Mouse (Mus musculus): ENCODE results near the gene Stat6.

Stat6 gene

DNA sequence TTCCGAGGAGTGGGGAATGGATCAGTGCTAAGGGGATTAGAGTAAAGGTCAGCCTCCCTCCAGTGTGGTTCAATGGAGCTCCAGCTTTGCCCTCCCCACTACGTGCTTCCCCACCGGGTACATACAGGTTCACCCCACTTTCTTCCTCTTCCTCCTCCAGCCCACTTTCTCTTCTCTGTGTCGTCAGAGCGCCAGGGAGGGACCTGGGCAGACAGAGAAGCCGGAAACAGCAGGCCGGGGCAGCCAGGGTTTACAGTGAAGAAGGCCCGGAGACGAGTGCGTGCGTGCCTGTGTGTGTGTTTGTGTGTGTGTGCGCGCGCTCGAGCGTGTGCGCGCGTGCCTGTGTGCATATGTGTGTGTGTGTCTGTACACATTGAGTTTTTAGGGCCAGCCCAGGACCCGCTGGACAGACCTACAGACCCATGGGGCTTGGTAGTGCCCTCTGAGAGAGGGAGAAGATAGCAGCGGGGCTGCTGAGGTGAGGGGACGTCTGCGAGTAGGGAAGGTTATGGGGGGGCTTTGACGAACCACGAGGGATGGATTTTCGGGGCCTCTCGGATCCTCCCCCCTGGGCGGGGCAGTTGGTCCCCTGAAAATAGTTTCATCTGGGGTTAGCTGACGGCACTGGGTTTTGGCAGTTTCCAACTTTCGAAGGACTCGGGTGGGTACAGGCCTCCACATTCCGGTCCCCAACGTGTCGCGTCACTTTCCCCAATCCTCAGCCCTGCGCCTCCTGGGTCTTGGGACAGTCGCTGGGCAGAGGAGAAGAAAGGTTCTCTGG is at the start of gene Stat6:
Gene Stat6 (plus strand): TSS at position 215 of the 781 bp plus-strand sequence.
- peak; percentile 65 for DNase-seq (ENCODE audit: low spot score)

DNA sequence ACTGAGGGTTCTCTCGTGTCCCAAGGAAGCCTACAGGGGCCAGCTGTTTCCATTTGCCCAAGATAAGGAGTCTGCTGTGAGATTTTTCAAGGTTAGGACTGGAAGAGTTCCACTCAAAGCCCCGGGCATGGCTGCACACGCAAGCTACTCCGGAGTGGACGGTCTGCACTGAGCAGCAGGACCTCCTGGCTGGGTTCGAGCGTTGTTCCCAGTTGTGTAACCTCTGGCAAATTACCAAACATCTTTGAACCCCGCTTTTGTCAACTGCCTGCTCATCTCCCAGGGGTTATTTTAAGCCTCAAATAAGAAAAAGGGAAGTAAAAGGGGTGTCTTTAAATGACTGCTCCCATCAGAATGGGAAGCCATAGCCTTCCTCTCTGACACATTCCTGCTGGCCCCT is 48.4 kb upstream of the Stat6 start:
- peak; percentile 53 for DNase-seq (ENCODE audit: low spot score)

DNA sequence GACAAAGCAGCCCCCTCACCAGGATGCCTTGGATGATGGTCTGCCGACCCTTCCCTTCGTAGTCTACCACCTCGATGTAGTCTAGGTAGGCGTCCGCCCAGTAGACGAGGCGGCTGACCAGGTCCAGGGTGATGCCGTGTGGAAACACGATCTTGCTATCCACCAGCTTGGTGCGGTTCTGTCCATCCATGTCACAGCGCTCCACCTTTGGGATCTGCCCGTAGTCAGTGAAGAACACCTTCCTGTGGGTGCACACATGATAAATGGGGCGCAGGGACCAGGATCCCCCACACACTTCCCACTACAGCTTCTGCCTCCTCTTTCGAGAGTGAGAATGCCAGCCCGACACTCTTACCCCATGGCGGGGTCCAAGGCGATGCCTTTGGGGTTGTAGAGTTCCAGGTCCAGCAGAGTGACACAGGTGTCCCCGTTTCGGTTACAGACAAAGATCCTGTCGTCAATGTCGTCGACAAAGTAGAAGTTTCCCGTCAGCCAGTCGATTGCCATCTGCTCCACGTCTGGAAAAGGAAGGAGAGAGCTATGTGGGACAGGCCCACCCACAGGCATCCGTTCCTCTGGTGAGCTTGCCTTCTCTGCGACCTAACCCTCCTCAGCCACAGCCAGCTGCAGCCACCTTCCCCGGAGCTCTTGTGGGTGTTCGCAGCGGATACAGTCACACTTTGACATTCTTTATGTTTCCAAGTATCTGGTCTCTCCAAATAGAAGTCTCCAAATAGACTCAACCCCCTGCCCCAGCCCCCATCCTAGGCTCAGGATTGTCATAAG is 47.7 kb upstream of the Stat6 start:
- DNase-seq (ENCODE audit: low spot score): no peak

DNA sequence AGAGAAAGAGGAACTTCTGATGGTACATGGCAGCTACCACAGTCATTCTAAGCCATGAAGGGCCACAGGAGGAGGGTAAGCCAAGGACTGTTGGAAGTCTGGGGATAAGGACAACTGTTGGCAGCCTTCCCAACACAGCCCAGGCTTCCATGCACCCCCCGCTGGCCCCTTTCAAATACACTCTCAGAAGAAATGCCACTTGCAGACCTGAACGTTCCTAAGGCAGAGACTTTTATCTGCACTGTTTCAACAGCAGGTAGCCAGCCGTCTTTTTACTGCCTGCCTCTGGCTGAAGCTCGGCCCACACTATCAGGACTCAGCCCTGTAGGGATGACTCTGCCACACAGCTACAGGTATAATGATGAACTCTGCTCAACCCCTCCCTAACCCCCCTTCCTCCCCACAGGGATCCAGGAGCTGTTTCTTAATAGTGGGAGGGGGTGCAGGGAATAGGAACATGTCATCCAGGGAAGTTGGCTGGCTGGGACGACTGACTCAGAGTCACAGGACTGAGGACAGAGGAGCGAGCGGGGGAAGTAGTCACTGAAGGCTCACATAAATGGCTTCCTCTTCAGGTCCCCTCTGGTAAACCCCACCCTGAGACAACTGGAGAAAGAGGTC is 46.4 kb upstream of the Stat6 start:
- peak; percentile 51 for DNase-seq (ENCODE audit: low spot score)

DNA sequence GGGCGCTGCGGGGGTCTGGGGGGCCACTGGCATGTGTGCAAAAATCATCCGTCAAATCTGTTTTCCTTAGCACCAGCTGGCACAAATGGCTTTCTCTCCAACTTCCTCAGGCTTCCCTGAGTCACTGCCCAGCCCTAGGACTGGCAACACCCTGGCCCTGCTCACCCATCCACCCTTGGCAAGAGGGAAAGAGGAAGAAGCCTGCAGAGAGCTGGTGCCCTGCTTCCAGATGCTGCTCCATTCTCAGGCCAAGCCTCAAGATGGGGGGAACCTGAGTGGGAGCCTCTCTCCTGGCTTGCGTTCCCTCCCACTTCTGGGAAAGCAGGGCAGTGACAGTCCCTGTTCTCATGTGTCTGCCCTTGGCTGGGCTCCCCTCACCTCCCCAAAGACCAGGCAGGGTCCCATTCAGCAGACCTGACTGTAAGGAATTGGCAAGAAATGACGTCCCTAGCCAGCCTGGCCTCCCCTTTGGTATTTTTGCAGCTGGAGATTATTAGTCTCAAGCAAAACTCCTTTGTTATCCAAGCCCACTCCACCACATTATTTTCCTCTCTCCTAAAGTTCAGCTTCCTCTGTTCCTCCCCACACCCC is 45.4 kb upstream of the Stat6 start:
- DNase-seq (ENCODE audit: low spot score): peak; percentile 48

DNA sequence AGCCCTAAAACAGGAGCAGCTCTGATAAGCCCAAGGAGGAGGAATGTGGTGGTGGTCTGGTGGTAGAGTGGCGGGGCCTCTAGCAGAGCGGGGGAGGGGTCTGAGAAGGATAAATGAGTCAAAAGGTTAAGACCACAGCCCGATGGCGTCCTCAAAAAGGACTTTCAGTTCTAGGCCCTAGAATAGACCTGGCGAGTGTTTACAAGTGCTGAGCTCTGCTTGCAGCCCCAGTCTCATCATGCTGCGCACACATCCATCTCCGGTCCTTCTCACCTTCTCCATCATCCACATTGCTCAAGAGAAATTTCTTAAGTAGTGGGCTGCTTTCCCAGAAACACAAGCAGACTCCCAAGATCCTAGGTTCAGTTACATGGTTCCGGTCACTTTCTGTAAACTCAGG is 44.2 kb upstream of the Stat6 start:
- no peak for DNase-seq (ENCODE audit: low spot score)

DNA sequence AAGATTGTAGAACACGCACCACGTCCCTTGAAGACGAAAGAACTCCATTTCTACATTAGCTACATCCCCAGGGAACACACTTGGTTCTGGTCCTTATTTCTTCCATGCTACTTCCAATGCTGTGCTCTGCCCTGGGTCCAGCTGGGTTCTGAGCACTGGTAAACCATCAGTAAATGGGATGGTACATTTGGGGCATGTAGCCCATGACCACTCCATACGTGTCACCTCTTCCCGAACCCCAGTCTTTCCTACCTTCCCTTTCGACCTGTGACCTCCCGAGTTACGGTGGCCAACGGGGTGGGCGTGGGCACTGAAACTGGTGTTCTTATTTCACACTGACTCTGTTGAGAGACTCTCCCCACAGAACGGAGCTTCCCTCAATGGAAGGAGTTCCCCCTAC is 43.5 kb upstream of the Stat6 start:
- no peak for DNase-seq (ENCODE audit: low spot score)

DNA sequence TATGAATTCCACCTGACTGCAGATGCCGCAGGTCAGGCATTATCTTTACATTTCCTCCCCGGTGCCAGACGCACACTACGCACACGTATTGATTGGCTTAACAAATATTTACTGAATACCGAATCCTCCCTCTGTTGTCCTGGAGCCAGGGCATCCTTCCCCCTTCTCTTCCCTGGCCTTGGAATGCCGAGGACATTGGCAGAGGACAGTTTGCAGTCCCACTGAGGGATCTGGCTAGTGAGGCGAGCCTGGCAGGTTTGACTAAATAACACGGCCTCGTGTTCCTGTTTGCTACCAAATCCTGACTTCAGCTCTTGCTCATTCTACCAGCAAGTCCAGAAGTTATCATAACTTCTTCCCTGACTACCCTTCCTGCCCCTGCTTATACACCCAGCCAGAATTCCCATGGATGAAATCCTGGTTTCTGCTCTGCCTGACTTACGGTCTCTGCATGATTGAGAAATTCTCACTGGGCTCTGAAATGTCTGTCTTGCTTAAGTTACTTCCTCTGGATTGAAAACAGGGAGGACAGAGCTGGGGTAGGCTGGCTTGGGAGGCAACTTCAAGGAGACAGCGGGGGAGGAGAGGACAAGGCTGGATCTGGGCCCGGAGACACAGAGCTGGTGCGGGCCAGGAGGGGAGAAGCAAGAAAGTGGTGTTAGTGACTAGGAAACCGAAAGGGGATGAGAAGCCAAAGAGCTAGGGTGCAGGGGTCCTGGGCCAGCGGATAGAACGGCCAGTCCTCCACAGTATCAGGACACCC is 42.8 kb upstream of the Stat6 start:
- peak; percentile 50 for DNase-seq (ENCODE audit: low spot score)

DNA sequence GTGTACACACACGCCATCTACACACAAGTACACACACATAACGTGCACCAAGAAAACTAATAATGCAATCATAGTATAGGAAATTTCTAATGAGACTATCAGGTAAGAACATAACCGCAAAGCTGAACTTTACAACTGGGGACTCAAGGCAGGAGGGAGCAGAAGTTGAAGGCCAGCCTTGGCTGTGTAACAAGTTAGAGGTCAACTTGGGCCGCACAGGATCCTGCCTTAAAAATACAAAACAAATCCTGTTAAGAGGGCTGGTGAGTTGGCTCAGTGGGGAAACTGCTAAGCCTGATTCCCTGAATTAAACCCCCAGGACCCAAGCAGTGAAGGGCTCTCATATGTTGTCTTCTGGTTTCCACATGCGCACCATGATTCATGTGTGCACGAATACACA is 40.6 kb upstream of the Stat6 start:
- DNase-seq (ENCODE audit: low spot score): no peak

DNA sequence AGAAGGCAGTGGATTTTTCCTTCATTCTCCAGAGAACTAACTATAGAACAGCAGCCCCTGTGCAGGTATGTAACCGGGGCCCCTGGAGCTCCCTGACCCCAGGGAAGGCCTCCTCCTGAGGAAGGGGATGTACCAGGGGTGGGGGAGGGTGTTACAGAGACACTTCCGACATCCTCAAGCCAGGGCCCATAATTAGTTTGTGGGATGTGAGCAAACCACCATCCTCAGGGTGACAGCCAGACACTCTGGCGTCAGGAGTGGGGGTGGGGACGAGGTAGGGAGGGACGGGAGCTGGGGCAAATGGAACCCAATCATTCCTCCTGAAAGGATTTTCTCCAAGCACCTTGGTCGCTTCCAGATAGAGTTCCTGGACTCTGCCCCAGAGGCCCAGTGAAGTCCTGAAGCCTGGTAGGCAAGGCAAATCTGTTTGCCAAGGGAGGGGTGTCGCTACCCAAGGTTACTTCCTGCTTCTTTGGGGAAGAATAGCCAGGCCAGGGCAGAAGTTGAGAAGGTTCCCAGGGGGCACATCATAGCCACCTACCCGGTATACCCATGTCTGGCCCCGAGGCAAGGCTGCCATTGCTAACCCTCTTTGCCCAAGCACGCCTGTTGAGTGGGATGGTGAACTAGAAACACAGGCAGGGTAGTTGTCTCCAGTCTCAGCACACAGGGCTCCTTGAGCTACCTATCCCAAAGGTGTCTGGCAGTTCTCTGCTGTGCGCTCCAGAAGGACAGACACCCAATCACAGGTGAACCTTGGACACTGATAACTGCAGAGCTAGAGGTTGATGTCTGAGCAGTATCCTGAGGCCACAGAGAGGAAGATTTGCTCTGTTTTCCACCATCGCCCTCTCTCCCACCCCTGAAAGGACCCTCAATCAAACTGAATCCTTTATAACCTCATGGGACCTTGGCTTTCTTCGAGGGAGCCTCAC is 39.1 kb upstream of the Stat6 start:
- DNase-seq (ENCODE audit: low spot score): no peak

DNA sequence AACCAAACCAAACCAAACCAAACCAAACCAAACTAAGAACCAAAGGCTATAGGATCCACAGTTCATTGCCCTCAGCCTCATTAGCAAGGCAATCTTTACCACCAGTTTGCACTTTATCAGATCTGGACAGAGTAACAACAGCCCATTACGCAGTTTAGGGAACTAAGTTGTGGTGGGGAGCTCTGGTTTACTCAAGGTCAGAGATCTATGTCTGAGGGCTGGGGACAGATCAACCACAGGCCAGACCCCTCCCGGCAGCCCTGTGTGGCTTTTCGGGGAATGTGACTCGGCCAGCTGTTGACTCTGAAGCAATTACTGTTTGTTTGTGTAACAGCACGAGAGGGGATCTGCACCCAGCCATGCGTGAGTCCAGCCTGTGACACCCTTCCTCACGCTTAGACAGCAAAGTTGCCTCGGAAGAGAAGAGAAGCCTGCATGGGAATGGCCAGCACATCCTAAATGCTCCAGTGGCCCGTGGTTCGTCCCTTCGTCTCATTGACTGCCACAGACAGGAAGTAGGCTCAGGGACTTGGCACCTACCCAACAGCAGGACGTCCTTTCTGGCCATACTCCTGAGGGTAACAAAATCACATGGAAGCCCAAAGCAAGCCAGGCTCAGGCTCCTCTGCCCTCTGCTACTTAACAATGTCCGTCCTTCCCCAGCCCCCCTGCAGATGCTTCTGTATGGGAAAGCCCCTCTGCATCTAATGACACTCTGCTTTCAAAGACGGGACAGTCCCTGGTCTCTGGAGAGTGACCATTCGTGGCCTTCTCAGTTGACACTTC is 38.1 kb upstream of the Stat6 start:
- peak; percentile 52 for DNase-seq (ENCODE audit: low spot score)

DNA sequence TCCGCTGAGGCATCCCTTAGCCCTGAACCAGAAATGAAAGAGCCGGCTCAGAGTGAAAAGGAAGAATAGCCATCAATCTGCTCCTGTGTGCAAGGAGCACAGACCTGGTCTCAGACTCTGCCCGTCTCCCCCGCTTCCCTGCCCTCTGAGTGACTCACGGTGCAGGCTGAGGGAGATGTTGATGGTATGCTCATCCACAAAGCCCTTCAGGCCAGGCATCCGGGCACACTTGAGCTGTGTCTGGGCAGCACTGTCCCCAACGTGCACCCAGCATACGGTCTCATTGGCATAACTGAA is 37.6 kb upstream of the Stat6 start:
- no peak for DNase-seq (ENCODE audit: low spot score)

DNA sequence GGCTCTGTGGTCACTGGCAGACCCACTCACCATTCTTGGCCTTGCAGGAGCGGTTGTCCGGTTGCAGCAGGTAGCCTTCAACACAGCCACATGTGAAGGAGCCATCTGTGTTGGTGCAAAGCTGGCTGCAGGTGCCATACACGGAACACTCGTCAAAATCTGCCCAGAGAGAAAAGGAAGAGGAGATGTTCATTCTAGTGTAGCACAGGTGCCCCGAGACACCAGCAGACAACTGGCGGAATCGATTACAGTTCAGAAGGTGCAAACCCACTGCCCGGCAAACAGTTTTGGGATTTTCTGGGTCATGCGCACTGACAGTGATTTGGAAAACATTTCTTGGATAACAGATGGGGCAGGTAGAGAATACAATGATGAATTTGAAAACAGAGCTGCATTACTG is 37.0 kb upstream of the Stat6 start:
- no peak for DNase-seq (ENCODE audit: low spot score)

DNA sequence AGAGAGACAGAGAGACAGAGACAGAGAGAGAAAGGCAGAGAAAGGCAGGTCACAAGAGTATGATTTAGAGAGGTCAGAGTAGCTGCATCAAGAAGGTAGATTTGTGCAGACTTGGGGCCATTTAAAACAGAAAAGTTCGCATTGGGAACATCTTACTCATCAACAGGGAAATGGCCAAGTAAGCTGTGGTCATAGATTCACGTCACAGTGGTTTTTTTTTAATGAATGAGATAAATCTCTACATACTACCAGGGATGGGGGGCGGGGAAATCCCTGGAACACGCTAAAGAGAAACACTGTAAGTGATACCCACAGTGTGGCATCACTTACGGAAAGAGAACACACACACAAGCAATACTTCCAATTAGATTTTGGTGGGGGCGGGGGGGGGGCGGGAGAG is 35.7 kb upstream of the Stat6 start:
- no peak for DNase-seq (ENCODE audit: low spot score)

DNA sequence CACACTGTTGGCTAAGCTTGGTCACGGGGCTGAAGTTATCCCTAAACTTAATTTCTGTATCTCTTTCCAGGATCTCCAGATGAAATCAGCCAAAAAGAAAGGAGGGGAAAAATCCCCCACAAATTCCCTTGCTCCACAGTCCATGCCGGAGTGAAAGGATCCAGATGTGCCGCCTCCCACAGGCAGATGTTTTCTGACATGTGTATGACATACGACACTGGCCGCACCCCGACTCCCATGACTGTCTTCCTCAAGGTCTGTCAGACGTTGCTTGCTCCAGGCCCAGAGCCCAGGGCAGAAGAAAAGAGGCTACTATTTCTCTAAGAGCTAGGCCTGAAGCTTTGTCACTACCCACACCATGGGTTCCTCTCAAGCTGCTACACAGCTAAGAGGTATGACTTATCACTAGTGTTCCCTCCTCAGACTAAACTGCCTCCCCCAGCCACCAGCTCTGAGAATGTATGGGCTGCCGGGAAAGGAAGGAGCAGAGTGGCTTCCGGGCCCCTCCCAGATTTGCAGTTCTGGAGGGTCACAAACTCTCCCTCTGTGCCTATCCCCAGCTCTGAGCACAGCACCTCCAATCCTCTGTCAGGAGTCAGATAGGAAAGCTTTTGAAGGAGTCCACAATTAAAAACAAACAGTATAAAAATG is 33.2 kb upstream of the Stat6 start:
- no peak for DNase-seq (ENCODE audit: low spot score)

DNA sequence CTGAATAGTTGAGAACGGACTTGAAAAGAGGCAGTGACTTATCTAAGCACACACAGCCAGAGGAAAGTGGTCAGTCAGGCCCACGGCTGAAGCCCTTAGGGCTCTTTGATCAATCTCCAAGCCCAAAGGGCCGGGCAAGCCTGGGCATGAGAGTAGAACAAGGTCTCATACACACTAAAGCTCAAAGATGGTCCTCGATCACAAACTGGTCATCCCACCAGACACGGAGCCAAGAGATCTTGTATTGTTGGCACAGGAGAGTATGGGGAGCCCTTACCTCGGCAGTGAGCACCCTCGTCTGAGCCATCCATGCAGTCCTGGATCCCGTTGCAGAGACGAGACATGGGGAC is 32.7 kb upstream of the Stat6 start:
- no peak for DNase-seq (ENCODE audit: low spot score)

DNA sequence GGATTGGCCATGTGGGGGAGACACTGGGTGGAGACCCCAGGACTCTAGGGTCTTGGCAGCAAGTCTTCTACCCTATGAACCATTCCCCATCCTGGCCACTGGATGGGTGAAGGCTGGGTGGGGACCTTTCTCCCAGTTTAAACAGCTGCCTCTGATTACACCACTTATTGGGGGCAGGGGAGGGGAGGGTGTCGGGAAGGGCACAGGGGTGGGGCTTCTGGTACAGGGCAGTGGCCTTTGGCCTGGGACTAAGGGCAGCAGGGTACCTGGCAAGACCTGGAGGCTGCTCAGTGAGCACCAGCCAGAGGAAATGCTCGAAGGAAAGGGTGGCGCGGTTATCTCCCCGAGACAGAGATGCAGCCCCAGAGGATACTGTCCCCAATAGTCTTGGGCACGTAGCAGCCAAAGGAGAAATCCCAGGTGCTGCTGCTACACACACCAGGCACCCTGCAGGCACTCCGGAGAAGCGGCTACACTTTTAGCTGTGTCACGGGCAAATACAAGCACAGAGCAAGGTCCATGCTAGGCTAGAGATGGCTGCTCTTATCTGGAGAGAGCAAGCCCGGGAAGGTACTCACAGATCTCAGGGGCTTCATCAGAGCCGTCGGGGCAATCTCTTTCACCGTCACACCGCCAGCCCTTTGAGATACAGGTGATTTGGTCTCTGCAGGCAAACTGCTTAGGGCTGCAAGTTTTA is 30.6 kb upstream of the Stat6 start:
- DNase-seq (ENCODE audit: low spot score): no peak

DNA sequence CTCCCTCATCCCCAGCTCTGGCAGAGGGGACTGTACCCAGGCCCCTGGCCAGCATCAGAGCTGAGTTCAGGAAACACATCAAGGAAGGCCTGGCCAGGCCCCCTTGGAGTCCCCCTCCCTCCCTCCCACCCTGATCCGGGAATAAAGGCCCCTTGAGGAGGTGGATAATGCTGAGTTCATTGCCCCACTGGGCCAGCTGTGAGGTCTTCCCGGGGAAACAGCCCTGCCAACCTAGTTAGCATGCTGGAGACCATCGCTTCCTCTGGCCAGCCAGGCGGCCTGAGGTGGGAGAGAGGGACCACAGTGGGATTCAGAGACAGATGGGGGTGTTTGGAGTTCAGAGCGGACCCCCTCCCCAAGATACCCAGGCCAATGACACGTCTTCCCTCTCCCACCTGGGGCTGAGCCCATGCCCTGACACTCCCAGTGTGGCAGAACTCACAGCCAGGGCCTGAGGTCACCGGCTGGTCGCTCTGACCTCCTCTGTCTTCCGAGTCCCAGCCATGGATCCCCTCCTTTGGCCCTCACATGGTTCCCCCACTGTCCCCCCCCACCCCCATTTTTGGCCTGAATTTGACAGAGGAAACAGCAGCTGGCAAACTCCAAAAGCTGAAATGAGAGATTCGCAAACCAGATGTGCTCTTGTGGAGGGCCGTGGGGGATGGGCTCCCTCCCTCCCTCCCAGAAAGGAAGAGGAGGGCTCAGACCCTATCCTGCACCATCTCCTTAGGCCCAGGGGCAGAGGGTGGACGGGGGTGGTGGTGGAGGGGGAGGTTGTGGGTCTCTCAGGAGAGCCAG is 28.4 kb upstream of the Stat6 start:
- DNase-seq (ENCODE audit: low spot score): no peak

DNA sequence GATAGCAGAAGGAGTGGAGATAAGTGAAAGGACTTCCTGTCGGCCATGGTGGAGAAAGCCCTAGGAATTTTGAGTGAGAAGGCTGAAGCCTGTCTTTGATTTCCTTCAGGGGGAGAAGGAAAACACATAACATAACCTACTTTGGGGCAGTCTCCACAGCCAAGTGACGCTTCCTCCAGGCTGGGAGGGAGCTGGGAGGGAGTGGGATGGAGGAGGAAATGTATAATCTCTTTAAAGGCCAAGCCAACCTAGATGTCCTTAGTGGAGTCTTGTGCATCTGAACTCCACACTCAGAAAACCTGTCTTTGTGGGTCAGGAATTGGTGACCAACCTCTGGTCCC is 27.8 kb upstream of the Stat6 start:
- DNase-seq (ENCODE audit: low spot score): no peak

Data from layer of hippocampus, adult 11-12 months (tissue).